Mouse (Mus musculus): ENCODE measurements at regions not wholly inside any gene's neighbourhood (a gene's known extent, or its start where the extent isn't known, plus 50 kb on each side); places are given as distances from the start of the nearest gene placed in this dataset.

DNA sequence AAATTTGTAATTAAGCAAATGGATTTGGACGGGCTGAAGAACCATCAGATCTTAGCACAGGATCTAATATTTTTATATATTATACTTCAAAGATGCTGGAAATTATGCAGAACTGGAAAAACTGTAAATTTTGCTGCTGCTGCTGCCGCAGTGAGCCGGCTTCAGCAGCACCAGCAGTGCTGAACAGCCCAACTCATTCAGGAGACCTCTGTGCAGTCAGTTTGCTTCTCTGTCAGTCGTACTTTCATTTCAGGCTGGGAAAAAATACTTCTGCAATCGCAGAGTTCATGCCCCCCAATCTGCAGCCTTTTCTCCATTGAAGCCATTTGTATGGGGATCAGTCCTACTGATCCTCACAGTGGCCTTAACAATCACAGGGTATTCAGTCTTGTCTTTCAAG is 53.4 kb upstream of the Trpc3 start:
- no peak for DNase-seq

DNA sequence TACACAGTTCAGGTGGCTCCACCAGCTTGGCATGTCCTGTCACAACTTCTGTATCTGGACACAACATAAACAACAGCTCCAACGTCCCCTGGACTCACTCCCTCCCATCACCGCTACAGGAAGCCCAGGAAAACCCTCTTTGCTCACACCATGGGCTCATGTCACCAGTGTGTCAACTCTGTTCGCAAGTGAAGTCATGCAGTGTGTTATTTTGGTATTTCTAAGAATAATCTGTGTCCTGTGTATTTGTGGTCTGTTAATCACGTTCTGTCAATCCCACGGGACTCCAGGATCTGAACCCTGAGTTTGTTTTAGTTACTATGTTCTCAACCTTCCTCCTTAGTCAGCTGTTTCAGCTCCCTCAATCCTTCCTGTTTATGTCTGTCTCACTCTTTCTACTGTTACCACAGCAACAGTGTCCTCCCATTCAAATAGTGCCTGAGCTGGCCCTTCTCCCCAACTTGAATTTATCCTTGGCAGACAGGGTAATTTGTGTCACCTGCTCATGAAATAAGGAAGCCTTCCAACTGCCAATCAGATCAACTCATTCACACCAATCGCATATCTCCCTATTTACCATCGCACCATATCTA is 64.5 kb upstream of the Trpc3 start:
- peak; percentile 13 for DNase-seq

DNA sequence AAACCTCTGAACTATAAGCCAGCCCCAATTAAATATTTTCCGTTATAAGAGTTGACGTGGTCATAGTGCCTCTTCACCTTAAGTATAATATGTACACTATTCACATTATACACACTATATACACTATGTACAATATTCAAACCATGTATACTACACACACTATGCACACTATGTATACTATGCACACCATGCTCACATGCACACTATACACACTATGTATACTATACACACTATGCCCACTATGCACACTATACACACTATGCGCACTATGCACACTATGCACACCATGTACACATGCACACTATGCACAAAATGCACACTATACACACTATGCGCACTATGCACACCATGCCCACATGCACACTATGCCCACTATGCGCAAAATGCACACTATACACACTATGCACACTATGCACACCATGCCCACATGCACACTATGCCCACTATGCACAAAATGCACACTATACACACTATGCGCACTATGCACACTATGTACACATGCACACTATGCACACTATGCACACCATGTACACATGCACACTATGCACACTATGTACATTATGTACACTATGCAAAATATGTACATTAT is 72.2 kb upstream of the Trpc3 start:
- DNase-seq, result no peak

DNA sequence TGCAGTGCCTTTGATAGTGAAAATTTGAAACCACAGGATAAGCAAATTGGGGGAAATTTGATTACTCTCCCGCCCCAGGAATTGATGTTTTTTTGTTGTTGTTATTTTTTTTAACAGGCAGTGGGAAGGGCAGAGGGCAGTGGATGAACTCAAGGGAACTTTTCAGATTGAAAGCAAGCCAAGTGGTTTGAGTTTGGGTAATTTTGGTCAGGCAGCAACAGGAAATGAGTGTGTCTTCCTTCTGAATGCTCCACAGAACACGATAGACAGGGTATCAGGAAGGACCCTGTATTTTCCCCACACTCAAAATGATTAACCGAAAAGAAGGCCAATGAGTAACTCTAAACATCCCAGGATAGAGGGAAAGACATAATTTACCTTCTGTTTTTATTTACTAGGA is 72.9 kb upstream of the Trpc3 start:
- no peak for DNase-seq

DNA sequence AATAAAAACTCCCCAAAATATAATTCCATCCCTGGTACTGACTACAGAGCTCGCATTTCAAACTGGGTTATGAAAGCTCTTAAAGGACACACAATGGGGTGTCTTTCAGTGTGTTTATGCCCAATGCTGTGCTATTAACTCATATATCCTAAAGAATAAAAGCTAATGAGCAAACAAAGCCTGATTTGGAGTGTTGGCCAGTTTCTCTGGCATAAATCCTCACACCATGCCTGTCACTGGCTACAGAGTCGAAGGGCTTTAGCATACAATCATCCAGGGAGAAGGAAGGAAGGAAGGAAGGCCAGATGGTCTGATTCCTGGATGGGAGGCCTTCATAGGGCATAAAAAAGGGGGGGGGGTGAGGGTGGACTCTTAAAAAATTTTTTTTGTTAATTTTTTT is 74.8 kb upstream of the Trpc3 start:
- DNase-seq, result no peak

DNA sequence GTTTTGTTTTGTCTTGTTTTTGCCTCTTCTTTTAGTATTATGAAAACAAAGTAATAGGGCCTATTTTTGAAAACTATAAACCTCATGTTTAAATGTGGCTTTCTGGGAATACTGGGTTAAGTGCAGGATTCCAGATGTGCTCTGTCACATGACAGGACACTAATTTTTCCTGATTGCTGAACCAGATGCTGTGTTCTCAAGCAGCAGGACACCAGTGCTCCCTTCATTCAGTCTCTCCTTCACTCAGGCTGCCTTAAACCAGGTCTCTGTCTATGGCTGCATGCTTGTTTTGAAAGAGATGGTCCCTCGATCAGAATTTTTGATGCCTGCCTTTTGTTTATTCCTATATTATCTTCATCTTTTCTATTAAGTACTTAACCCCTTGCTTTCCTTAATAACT is 80.1 kb upstream of the Trpc3 start:
- DNase-seq, result no peak

DNA sequence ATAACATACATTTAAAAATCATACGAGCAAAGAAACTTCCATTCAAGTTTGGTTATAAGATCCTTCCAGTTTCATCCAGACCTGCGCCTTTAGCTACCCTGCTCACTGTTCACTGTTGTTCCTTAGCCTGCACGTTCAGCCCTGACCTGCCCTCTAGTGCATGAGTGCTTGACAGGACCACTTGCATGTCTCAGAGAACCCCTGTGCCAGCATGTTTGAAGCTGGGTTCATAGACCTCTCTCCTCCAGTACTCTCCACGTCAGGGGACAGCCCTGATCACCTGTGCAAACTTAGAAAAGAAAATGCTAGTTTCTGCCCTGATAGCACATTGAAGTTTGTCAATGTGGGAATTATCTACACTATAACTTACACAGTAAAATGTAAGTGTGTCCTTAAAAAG is 81.0 kb upstream of the Trpc3 start:
- DNase-seq, result no peak

DNA sequence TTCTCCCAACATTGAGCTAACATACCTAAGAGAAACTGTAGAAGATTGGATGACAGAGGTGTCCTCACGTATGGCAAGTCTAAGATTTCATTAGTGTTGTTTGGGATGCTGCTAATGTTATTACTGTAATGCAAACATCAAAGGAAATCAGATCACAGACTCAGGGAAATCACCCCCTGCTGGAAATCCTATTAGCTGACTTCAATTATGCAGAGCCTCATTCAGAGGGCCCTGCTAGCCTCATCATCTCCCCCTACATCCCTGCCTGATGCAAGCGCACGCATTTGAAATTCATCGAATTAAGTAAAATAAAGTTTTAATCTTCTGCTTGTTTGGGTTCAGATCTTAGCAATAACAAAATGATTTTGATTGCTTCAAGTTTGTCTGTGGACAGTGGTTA is 84.1 kb upstream of the Trpc3 start:
- DNase-seq, result no peak

DNA sequence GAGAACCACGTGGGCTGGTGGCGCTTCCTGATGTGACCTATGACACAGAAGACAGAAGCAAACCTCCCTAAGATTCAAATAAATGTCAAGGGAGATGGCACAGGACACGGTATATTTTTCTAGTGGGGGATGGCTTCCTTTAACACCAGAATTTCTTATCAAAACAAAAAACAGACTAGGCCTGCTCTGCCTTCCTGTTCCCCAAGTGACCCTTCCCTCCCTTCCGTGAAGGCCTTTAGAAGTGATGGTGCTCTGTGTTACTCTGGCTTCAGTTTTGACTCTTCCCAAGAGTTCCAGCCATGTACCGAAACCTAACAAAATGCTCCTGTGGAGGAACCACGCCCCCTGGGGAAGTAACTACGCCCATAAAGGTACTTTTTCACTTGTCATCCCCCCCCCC is 84.5 kb upstream of the 4932438A13Rik start:
- no peak for DNase-seq

DNA sequence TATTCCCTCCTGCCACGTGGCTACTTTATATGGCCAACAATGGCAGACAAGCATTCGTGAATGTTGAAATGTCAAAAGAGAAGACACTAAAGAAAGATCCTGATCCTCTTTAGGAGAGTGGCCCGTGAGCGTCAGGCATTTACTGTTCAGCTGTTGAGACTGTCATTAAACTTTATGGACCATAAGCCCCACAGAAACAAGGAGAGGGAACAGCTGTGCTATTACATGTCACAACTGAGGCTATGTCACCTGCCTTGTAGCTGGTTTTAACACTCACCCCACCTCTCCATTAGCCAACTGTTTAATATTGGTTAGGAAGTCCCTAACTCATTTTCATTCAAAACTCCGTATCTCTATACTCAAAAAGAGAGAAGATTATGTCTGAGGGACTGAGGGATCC is 76.3 kb upstream of the 4932438A13Rik start:
- DNase-seq, result no peak

DNA sequence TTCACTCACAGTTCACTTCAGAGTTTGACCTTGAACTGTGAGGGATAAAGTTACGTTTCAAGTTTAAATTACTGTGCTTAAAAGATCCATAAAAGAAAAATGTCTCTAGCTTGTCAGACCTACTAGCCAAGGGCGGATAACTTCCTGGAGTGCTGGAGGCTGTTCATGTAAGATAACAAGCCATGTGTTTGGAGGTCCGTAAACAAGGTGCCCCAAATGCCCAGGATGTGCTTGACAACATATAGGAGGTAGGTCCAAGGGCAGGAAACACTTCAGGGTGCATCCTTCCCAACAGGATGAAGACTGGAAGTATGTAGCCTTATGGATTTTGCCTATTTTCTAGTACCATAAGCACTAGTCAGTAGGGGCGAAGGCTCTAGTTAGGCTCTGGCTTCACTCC is 72.7 kb upstream of the 4932438A13Rik start:
- no peak for DNase-seq

DNA sequence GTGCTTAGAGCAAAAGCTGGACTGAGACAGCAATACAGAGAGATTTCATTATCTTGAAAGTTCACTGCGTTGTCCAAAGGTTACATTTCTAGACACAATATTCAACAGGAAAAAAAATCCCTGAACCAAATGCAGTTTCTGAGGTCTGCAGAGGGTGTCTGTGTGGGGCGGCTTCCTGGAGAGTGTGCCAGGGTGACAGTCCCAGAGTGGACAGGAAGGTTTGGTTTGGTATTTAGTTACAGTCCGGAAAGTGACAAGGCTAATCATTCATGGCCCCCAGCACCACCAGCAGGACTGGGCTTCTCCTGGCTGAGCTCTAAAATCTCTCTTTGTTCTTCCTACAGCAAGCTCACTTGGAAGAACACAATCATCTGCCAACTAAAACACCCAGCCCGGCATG is 65.9 kb upstream of the 4932438A13Rik start:
- DNase-seq, result no peak

DNA sequence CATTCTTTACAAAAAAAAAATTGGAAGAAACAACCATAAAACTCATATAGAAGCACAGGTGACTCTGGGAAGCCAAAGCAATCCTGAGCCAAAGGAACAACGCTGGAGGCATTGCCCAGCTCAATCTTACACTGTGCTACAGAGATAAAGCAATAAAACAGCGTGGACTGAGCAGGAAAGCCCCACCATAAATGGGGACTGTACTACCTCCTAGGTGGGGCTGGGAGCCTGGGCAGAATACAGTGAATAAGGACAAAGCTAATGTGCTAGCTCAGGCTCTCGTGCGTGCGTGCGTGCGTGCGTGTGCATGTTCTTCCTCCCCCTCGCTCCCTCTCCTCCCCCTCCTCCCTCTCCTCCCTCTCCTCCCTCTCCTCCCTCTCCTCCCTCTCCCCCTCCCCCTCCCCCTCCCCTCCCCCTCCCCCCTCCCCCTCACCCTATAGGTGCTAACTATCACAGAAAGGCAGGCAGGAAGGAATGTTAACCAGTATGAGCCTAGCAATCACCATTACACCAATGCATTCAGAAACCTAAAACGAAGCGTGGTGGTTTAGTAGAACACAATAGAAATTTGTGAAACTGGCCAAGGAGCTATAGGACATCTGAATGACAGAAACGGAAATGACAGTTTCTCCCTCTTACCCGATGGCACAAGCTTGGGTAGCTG is 64.6 kb upstream of the 4932438A13Rik start:
- DNase-seq, result no peak

DNA sequence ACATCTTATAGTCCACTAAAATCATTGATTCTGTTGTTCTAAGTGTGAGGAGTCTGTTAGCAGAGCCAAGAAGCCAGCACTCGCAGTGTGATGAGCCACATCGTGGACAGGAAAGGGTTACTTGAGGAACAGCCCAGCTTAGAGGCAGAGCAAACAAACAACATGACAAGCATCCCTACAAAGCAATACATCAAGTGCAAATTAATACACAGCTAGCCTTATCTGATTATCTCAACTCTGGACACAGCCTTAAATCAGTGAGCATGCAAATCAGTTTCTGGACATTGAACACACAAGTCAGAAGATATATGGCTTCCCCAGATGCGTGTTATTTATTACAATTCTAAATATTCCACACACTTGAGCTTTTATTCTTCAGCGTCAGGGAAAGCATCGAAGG is 52.4 kb upstream of the 4932438A13Rik start:
- no peak for DNase-seq

Measured in gastrocnemius, postnatal 25 days (tissue).